Mouse (Mus musculus): Measurements from ENCODE around the gene Gid8.

GRCm38 (mm10) chr2:180746569-180747192, 36.8 kb downstream of the Gid8 start:
- TF ChIP-seq CTCF (IDR thresholded peaks at IDR 0.05; ENCODE audit: extremely low read depth, insufficient read depth, low read length) (no peak), POLR2A (IDR thresholded peaks at IDR 0.05; ENCODE audit: extremely low read depth, insufficient read depth, low read length) (no peak)
